Mouse (Mus musculus) MEL (cell line): ENCODE results near the gene Esyt1. TPM values are rescaled to one million over a fixed set of nuclear protein-coding genes. Genes with fewer than 3 reads are reported as not detected.
A peak's percentile ranks its signal among the peaks of the same experiment; 100 is the strongest.

Experiments
- DNase-seq: peaks from one replicate; pipeline ENCODE4 v3.0.0; 2011; ENCODE audit warnings: low read depth, low spot score
- H3K27ac ChIP-seq: 2 replicates; pipeline ENCODE4 v1.5.1; 2012; ENCODE audit warnings: low read depth, mild to moderate bottlenecking, control low read depth, low read length, moderate library complexity; ENCODE audit not compliant: control insufficient read depth
- H3K27me3 ChIP-seq, 2 experiments: fragments of 150-350 bp in 1 of 2; sonication (generic) in 1 of 2; 2 replicates each; pipeline ENCODE4 v1.6.1; 2012; ENCODE audit warnings: low read length in 2 of 2, mild to moderate bottlenecking in 2 of 2, improper control_type of control experiment in 1 of 2, moderate library complexity in 1 of 2; ENCODE audit not compliant: insufficient read depth in 2 of 2, control insufficient read depth in 1 of 2
- H3K36me3 ChIP-seq, 2 experiments: 2 replicates each; pipeline ENCODE4 v1.6.1; 2012 to 2014; ENCODE audit warnings: low read length in 2 of 2, improper control_type of control experiment in 1 of 2, inconsistent platforms in 1 of 2, mild to moderate bottlenecking in 1 of 2; ENCODE audit not compliant: insufficient read depth in 2 of 2, control insufficient read depth in 1 of 2
- H3K4me1 ChIP-seq, 2 experiments: fragments of 150-350 bp in 1 of 2; sonication (generic) in 1 of 2; 2 replicates each; pipeline ENCODE4 v1.6.1; 2012; ENCODE audit warnings: low read length in 2 of 2, improper control_type of control experiment in 1 of 2, mild to moderate bottlenecking in 1 of 2; ENCODE audit not compliant: insufficient read depth in 2 of 2, control insufficient read depth in 1 of 2
- H3K4me3 ChIP-seq, 2 experiments: fragments of 150-350 bp in 1 of 2; sonication (generic) in 1 of 2; 2 replicates each; pipeline ENCODE4 v1.5.1; 2012; ENCODE audit warnings: low read depth in 2 of 2, low read length in 2 of 2, mild to moderate bottlenecking in 2 of 2, moderate library complexity in 2 of 2, control low read depth in 1 of 2, improper control_type of control experiment in 1 of 2; ENCODE audit not compliant: control insufficient read depth in 1 of 2, insufficient read depth in 1 of 2
- H3K79me2 ChIP-seq: 2 replicates; pipeline ENCODE4 v1.6.1; 2012; ENCODE audit warnings: mild to moderate bottlenecking, low read length, moderate library complexity; ENCODE audit not compliant: control insufficient read depth, poor library complexity, insufficient read depth
- H3K9ac ChIP-seq: 2 replicates; pipeline ENCODE4 v1.6.1; 2012; ENCODE audit warnings: low read depth, mild to moderate bottlenecking, control low read depth, low read length, moderate library complexity; ENCODE audit not compliant: control insufficient read depth, poor library complexity, severe bottlenecking
- H3K9me3 ChIP-seq: fragments of 150-350 bp; sonication (generic); replicated peaks from 2 replicates; pipeline ENCODE4 v1.6.1; 2012; ENCODE audit warnings: mild to moderate bottlenecking, low read length, improper control_type of control experiment, moderate library complexity; ENCODE audit not compliant: insufficient read depth
- CTCF ChIP-seq, 3 experiments: IDR thresholded peaks in 2 of 3; conservative IDR thresholded peaks in 1 of 3; 2 replicates each; pipeline ENCODE4 v1.5.1; 2011 to 2012; ENCODE audit warnings: low read length in 3 of 3, low read depth in 2 of 3, mild to moderate bottlenecking in 2 of 3, improper control_type of control experiment in 1 of 3, inconsistent platforms in 1 of 3, mixed read lengths in 1 of 3, moderate library complexity in 1 of 3; ENCODE audit not compliant: control insufficient read depth in 1 of 3, insufficient read depth in 1 of 3, poor library complexity in 1 of 3, severe bottlenecking in 1 of 3
- EP300 ChIP-seq, 2 experiments: IDR thresholded peaks; 2 replicates each; pipeline ENCODE4 v1.6.1; 2011; ENCODE audit warnings: improper control_type of control experiment in 2 of 2, low read length in 2 of 2, low read depth in 1 of 2, mild to moderate bottlenecking in 1 of 2
- ETS1 ChIP-seq: IDR thresholded peaks from 2 replicates; pipeline ENCODE4 v1.6.1; 2012; ENCODE audit warnings: low read depth, mild to moderate bottlenecking, inconsistent platforms, low read length, improper control_type of control experiment, moderate library complexity
- HCFC1 ChIP-seq: IDR thresholded peaks from 2 replicates; pipeline ENCODE4 v1.6.1; 2012; ENCODE audit warnings: low read depth, mild to moderate bottlenecking, inconsistent platforms, low read length, improper control_type of control experiment, moderate library complexity
- MXI1 ChIP-seq: IDR thresholded peaks from 2 replicates; pipeline ENCODE4 v1.6.1; 2011; ENCODE audit warnings: mild to moderate bottlenecking, low read depth, low read length, improper control_type of control experiment
- POLR2AphosphoS5 ChIP-seq: IDR thresholded peaks from 2 replicates; pipeline ENCODE4 v1.6.1; 2012; ENCODE audit warnings: low read depth, borderline replicate concordance, mild to moderate bottlenecking, inconsistent platforms, low read length, moderate library complexity, mixed read lengths
- ZC3H11A ChIP-seq: IDR thresholded peaks from 2 replicates; pipeline ENCODE4 v1.6.1; 2012; ENCODE audit warnings: low read depth, mild to moderate bottlenecking, inconsistent platforms, low read length, improper control_type of control experiment
- ZNF384 ChIP-seq: IDR thresholded peaks from 2 replicates; pipeline ENCODE4 v1.6.1; 2012; ENCODE audit warnings: low read depth, mild to moderate bottlenecking, inconsistent platforms, low read length, improper control_type of control experiment
- polyA plus RNA-seq, 2 experiments: library from polyadenylated mRNA; stranded (reverse) in 1 of 2; unstranded in 1 of 2; fragments of >175 nt in 1 of 2; fragments of >200 nt in 1 of 2; gene quantifications; 2 replicates each; pipeline versions ENCODE4 v1.2.1 to v1.2.4; 2012; ENCODE audit warnings: low replicate concordance in 2 of 2, low read depth in 1 of 2; ENCODE audit not compliant: insufficient read length in 2 of 2, insufficient read depth in 1 of 2, missing spikeins in 1 of 2
- total RNA-seq: library from RNA; depleted of rRNA; stranded (reverse); fragments of 300-350 nt; gene quantifications from 2 replicates; pipeline ENCODE4 v1.2.3, GENCODE M21; 2012

The Esyt1 gene
- total and polyA plus RNA-seq, 3 experiments: 35.1 to 57.0 (median 53.4) TPM

DNA sequence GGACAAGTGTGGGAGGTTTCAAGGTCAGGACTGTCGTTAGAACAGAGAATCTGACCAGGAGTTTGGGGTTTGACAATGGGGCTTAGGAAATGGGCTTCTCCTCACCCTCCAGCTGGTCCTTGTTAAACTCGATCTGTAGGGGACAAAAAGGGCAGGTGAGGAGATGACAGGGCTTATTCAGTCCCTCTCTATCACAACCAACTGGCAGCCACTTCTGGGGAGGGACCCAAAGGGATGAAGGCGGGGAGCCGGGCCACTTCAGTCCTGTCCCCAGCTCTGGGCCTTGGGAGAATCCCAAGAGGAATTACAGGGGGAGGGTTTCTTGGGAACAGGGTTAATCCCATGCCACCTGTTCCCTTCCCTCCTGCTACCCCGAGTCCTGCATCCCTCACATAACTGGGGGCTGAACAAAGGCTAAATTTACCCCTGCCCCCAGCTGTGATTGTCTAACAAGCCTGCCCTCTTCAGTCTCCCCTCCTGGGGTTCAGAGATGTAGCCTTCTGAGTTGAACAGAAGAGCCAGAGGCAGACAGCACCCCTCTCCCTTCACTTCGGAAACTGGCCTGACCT, 29.1 kb downstream of the Esyt1 start:
- H3K4me3 ChIP-seq: no peak overlapping the region; a peak in 1 of 4 replicates
- H3K9me3 ChIP-seq: no peaks in the 10 kb centered on the region
- peak overlapping the region; percentile 73 for H3K27ac ChIP-seq
- H3K79me2 ChIP-seq: peaks cover 32% of the 10 kb centered on the region
- peaks cover 0 to 21% of the 10 kb centered on the region in 2 experiments; a peak in 2 of 4 replicates for H3K36me3 ChIP-seq
- H3K9ac ChIP-seq: peak overlapping the region; percentile 59
- DNase-seq: no peak
- no peak for TF ChIP-seq HCFC1
- no peak for TF ChIP-seq MXI1
- H3K4me1 ChIP-seq: peaks cover 17 to 34% of the 10 kb centered on the region in 2 experiments
- no peaks in the 10 kb centered on the region for H3K27me3 ChIP-seq

DNA sequence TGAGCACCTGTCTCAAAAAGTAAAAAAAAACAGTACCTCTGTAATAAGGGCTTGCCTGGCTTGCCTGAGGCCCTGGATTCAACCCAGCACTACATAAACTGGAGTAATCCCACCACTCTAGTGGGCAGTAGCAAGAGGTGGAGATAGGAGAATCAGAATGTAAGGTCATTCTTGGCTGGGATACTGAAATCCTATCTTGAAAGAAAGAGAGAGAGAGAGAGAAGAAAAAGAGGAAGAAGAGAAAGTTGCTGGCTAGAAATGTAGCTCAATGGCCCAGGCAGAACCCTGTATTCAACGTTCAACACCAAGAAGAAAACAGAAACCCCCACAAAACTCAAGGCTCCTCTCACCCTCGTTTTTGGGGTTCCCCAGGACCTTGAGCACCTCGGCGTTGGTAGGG, 29.8 kb downstream of the Esyt1 start:
- Histone ChIP-seq H3K4me1 (peaks cover 17 to 34% of the 10 kb centered on the region in 2 experiments), H3K27ac (peak overlapping the region; percentile 73), H3K36me3 (peaks cover 2 to 24% of the 10 kb centered on the region in 2 experiments; a peak in 3 of 4 replicates), H3K9me3 (no peaks in the 10 kb centered on the region), H3K27me3 (no peaks in the 10 kb centered on the region), H3K4me3 (0 out of 4 replicates have a peak overlapping the region, but pooled peaks of 1 of the 2 experiments have one; percentile 17), H3K79me2 (peaks cover 36% of the 10 kb centered on the region), H3K9ac (peak overlapping the region; percentile 59)
- TF ChIP-seq HCFC1 (peak; percentile 31; the same call in 1 of the 2 replicates), POLR2AphosphoS5 (no peak), EP300 (IDR thresholded peaks at IDR 0.05; ENCODE audit: low read depth in 1 of 2, low read length in 2 of 2) (peak in 1 of 2 experiments; percentile 63; a peak in 2 of 4 replicates), ZNF384 (no peak), ETS1 (peak; percentile 24)
- peak; percentile 66 for DNase-seq

DNA sequence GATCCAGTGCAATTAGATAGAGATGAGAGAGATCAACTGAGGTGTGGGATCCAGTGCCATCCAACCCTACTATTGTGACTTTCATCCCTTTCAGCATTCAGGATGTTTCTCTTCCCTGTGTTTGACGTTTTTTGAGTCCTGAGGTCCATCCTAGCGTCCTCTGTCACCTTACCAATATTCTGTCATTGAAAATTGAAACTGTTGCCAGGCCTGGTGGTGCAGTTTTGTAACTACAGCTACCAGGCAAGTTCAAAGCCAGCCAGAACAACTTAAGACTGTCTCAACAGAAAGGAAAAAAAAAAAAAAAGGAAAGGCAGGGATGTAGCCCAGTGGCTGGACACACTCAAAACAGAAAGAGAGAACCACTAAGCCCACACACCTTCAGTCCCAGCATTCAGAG, 30.4 kb downstream of the Esyt1 start:
- H3K9me3 ChIP-seq: no peaks in the 10 kb centered on the region
- peak overlapping the region; percentile 77 for H3K27ac ChIP-seq
- H3K79me2 ChIP-seq: peaks cover 36% of the 10 kb centered on the region
- peaks cover 17 to 34% of the 10 kb centered on the region in 2 experiments for H3K4me1 ChIP-seq
- H3K36me3 ChIP-seq: peaks cover 5 to 24% of the 10 kb centered on the region in 2 experiments
- peak overlapping the region; percentile 86 for H3K9ac ChIP-seq
- TF ChIP-seq CTCF (IDR thresholded peaks at IDR 0.05 in 2 of 3, conservative IDR thresholded peaks at IDR 0.05 in 1 of 3; ENCODE audit: control insufficient read depth in 1 of 3, insufficient read depth in 1 of 3, low read depth in 2 of 3, low read length in 3 of 3, poor library complexity in 1 of 3, severe bottlenecking in 1 of 3): peak in 1 of 3 experiments; percentile 21; a peak in 1 of 6 replicates
- no peak for TF ChIP-seq ZC3H11A
- no peaks in the 10 kb centered on the region for H3K27me3 ChIP-seq
- DNase-seq: peak; percentile 59
- H3K4me3 ChIP-seq: peak overlapping the region; percentile 64 to 79
